Mouse (Mus musculus): ENCODE data around the gene Ppp1r12c. TPM values are rescaled to one million over a fixed set of nuclear protein-coding genes. Genes with fewer than 3 reads are reported as not detected.

The Ppp1r12c gene
- polyA plus RNA-seq, 1 experiment from 2014 or later, result 40.9 TPM

DNA sequence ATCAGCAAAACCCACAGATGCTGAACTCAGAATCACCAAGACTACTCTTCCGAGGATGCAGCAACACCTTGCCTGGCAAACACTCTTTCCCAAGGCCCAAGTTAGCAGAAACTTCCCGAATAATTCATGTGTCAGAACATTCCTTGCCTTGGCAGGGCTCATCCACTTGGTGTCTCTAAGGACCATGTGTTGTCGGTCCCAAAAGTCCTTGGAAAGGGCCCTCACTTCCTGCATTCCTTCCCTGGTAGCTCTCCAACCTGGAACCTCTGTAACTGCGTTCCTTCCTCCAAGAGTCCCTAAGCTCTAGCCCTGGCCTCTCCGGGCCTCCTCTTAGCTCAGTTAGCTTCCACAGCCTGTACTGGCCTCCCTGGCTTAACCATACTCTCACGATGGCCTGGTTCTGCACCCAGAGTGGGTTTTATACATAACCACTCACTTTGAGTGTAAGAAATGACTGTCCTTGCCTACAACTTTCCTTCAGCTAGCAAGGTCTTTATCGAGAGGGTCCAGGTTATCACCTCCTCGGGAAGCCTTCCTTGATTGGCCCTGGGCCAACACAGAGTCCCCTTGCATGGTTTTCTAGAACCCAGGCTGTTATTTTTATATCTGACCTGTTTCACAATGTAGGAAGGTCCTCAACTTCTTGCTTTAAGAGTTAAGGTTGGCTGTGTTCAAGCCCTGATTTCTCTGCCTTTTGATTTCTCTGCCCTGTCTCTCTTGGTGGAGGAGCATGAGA is 10.2 kb upstream of the Ppp1r12c start:
- Histone ChIP-seq H3K9ac (ENCODE audit: low read length) (no peak overlapping the region), H3K4me3 (ENCODE audit: low read depth, low read length) (no peak overlapping the region), H3K27me3 (ENCODE audit: control insufficient read depth, insufficient read depth, low read length) (no peaks in the 10 kb centered on the region), H3K36me3 (ENCODE audit: control insufficient read depth, insufficient read depth, low read length) (no peaks in the 10 kb centered on the region), H3K4me2 (ENCODE audit: low read depth, severe bottlenecking) (no peak overlapping the region), H3K9me3 (ENCODE audit: control insufficient read depth, low read length) (no peaks in the 10 kb centered on the region), H3K27ac (replicated peaks; ENCODE audit: low read depth, low read length) (no peak overlapping the region), H3K4me1 (ENCODE audit: control insufficient read depth, insufficient read depth, low read length) (peaks cover 2% of the 10 kb centered on the region; the same call in 1 of the 2 replicates)
- no peak for DNase-seq (ENCODE audit: low spot score)
- 81% methylated on average over 8 of the region's 8 CpGs for WGBS
- no peak for ATAC-seq (ENCODE audit: insufficient number of reproducible peaks, low FRiP score, low TSS enrichment, low read depth)

DNA sequence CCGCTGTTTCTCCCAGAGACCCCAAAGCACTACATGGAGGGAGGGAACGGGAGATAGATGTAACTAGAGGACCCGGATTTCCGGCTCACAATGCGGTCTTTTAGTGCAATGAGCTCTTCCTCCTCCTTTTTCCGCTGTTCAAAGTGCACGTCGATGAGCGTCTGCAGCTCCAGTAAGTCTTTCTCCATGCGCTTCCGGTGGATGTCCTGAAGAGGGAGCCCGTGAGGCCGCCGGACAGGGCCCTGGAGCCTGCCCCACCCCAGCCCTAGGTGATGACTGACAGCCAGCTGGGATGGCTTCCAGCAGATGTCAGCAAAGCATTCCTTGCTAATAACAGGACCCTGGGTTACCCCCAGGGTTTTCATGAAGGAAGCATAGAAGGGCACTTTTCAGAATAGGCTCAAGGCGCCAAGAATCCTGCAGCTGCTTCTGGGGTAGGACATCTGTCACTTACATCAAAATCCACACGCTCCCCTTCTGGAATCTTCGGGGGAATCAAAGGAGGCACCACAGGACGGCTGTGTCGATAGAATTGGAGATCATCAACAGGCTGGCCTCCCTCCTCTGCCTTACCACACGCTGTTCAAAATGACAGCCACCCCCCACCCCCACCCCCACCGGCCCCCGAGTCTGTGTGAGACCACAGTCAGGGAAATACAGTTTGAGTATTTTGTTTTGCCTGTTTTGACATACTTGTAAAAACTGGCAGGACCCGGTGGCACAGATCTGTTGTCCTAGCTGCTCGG is 8.6 kb upstream of the Ppp1r12c start:
- H3K4me1 ChIP-seq (ENCODE audit: control insufficient read depth, insufficient read depth, low read length), result no peaks in the 10 kb centered on the region
- DNase-seq (ENCODE audit: low spot score), result peak; percentile 83
- 19% methylated on average over 24 of the region's 24 CpGs for WGBS
- no peak overlapping the region for H3K4me3 ChIP-seq (ENCODE audit: low read depth, low read length)
- H3K27me3 ChIP-seq (ENCODE audit: control insufficient read depth, insufficient read depth, low read length), result no peaks in the 10 kb centered on the region
- H3K27ac ChIP-seq (replicated peaks; ENCODE audit: low read depth, low read length), result no peak overlapping the region
- no peaks in the 10 kb centered on the region for H3K9me3 ChIP-seq (ENCODE audit: control insufficient read depth, low read length)
- no peak overlapping the region for H3K4me2 ChIP-seq (ENCODE audit: low read depth, severe bottlenecking)
- no peaks in the 10 kb centered on the region for H3K36me3 ChIP-seq (ENCODE audit: control insufficient read depth, insufficient read depth, low read length)
- peak; percentile 46; the same call in 1 of the 2 replicates for ATAC-seq (ENCODE audit: insufficient number of reproducible peaks, low FRiP score, low TSS enrichment, low read depth)
- no peak overlapping the region for H3K9ac ChIP-seq (ENCODE audit: low read length)

DNA sequence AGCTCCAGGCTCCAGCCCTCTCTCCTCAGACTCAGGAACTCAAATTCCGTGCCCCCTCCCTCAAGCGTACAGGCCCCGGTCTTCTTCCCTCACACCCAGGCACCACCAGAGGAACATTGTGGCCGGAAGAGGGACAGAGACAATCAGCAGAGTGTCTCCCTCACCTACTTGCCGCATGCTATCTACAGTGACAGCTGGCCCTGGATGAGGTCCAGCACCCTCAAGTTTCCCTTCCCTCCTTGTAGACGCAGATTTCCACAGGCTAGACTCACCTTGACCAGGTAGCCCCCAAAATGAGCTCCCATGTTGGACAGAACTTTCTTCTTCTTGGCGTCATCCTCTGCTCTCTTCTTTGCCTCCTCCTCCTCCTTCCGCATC is 7.2 kb upstream of the Ppp1r12c start:
- H3K9me3 ChIP-seq (ENCODE audit: control insufficient read depth, low read length), result no peaks in the 10 kb centered on the region
- H3K27ac ChIP-seq (replicated peaks; ENCODE audit: low read depth, low read length), result no peak overlapping the region
- no peaks in the 10 kb centered on the region for H3K27me3 ChIP-seq (ENCODE audit: control insufficient read depth, insufficient read depth, low read length)
- ATAC-seq (ENCODE audit: insufficient number of reproducible peaks, low FRiP score, low TSS enrichment, low read depth) (no peak), DNase-seq (ENCODE audit: low spot score) (no peak)
- no peak overlapping the region for H3K9ac ChIP-seq (ENCODE audit: low read length)
- H3K4me1 ChIP-seq (ENCODE audit: control insufficient read depth, insufficient read depth, low read length), result no peaks in the 10 kb centered on the region
- 88% methylated on average over 8 of the region's 8 CpGs for WGBS
- H3K4me3 ChIP-seq (ENCODE audit: low read depth, low read length), result no peak overlapping the region
- H3K4me2 ChIP-seq (ENCODE audit: low read depth, severe bottlenecking), result no peak overlapping the region
- H3K36me3 ChIP-seq (ENCODE audit: control insufficient read depth, insufficient read depth, low read length), result no peaks in the 10 kb centered on the region

DNA sequence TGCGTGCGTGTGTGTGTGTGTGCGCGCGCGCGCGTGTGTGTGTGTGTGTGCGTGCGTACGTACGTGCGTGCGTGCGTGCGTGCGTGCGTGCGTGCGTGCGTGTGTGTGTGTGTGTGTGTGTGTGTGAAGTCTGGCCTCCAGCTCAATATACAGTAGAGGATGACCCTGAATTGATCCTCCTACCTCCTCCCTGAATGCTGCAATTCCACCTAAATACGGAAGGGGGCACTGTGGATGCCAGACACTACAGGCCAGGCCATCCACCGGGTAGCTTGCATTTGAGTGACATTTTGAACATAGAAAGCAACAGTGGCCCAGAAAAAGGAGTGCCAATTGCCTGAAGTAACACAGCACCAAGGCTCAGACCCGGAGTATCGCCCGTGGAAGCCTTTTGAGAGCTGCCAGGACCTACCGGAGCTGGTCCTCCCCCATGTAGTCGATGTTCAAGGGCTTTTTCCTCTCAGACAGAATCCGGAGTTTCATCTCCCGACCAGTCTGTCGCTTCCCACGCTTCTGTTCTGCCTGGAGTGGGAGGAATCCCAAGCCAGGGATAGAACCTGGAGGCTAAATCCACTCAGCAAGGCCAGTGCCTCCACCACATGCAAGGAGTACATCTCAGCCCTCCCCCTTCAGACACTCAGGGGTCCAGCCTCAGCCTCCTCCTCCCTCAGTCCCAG is 6.7 kb upstream of the Ppp1r12c start:
- no peak overlapping the region for H3K9ac ChIP-seq (ENCODE audit: low read length)
- H3K4me1 ChIP-seq (ENCODE audit: control insufficient read depth, insufficient read depth, low read length), result no peaks in the 10 kb centered on the region
- H3K27ac ChIP-seq (replicated peaks; ENCODE audit: low read depth, low read length), result no peak overlapping the region
- no peak overlapping the region for H3K4me2 ChIP-seq (ENCODE audit: low read depth, severe bottlenecking)
- no peak for DNase-seq (ENCODE audit: low spot score)
- WGBS, result 66% methylated on average over 24 of the region's 32 CpGs
- no peaks in the 10 kb centered on the region for H3K36me3 ChIP-seq (ENCODE audit: control insufficient read depth, insufficient read depth, low read length)
- H3K4me3 ChIP-seq (ENCODE audit: low read depth, low read length), result no peak overlapping the region
- H3K27me3 ChIP-seq (ENCODE audit: control insufficient read depth, insufficient read depth, low read length), result no peaks in the 10 kb centered on the region
- H3K9me3 ChIP-seq (ENCODE audit: control insufficient read depth, low read length), result no peaks in the 10 kb centered on the region
- no peak for ATAC-seq (ENCODE audit: insufficient number of reproducible peaks, low FRiP score, low TSS enrichment, low read depth)

DNA sequence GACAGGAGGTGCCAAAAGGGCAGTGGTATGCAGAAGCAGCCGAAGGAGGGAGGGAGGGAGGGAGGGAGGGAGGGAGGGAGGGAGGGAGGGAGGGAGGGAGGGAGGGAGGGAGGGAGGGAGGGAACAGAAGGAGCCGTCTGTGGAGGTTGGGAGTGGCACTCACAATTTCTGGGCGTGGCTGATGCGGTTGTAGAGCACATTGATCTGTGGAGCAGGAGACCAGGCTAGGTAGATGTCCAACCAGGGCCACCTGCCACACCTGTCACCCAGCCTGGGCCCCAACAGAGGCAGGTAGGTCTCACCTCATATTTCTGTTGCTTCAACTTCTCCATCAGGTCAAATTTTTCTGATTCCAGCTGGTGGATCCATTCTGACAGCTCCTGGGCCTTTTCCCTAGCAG is 5.7 kb upstream of the Ppp1r12c start:
- DNase-seq (ENCODE audit: low spot score) (no peak), ATAC-seq (ENCODE audit: insufficient number of reproducible peaks, low FRiP score, low TSS enrichment, low read depth) (no peak)
- WGBS, result 64% methylated on average over 3 of the region's 4 CpGs
- Histone ChIP-seq H3K27ac (replicated peaks; ENCODE audit: low read depth, low read length) (no peak overlapping the region), H3K4me2 (ENCODE audit: low read depth, severe bottlenecking) (no peak overlapping the region), H3K9ac (ENCODE audit: low read length) (no peak overlapping the region), H3K9me3 (ENCODE audit: control insufficient read depth, low read length) (no peaks in the 10 kb centered on the region), H3K27me3 (ENCODE audit: control insufficient read depth, insufficient read depth, low read length) (no peaks in the 10 kb centered on the region), H3K4me3 (ENCODE audit: low read depth, low read length) (no peak overlapping the region), H3K4me1 (ENCODE audit: control insufficient read depth, insufficient read depth, low read length) (no peaks in the 10 kb centered on the region), H3K36me3 (ENCODE audit: control insufficient read depth, insufficient read depth, low read length) (no peaks in the 10 kb centered on the region)

DNA sequence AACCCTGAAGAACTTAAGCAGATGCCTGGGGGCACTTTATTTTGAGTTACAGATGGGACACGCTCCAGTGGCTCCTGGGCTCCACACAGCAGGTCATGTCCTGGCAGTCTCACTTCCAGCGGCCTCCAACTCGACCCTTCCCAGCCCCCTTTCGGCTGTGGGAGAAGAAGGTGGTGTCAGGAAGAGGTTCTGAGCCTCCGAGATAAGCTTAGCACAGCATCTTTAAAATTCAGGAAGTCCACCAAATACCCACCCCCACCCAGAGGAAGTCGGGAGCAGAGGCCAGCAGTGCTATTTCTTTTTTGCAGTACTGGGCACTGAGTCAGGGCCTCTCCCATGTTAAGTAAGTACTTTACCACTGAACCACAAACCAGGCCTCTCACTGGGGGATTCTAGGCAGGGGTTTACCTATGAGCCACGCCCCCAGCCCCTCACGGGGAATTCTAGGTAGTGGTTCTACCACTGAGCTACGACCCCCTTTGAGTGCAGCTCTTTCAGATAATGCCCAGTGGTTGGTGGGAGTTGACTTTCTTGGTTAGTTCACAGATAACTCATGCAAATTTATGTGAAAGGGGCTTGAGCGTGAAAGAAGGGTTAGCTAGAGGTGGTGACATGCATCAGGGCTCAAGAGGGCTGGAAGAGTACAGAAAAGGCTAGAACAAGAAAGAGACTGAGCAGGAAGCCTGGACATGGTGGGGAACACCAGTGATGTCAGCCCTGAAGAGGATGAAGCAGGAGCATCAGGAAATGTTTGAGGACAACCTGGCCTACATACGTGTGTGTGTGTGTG is 3.4 kb upstream of the Ppp1r12c start:
- ATAC-seq (ENCODE audit: insufficient number of reproducible peaks, low FRiP score, low TSS enrichment, low read depth) (no peak), DNase-seq (ENCODE audit: low spot score) (no peak)
- H3K27me3 ChIP-seq (ENCODE audit: control insufficient read depth, insufficient read depth, low read length), result no peaks in the 10 kb centered on the region
- H3K4me2 ChIP-seq (ENCODE audit: low read depth, severe bottlenecking), result no peak overlapping the region
- no peaks in the 10 kb centered on the region for H3K9me3 ChIP-seq (ENCODE audit: control insufficient read depth, low read length)
- no peak overlapping the region for H3K27ac ChIP-seq (replicated peaks; ENCODE audit: low read depth, low read length)
- no peaks in the 10 kb centered on the region for H3K36me3 ChIP-seq (ENCODE audit: control insufficient read depth, insufficient read depth, low read length)
- no peak overlapping the region for H3K9ac ChIP-seq (ENCODE audit: low read length)
- peaks cover 4% of the 10 kb centered on the region; the same call in 1 of the 2 replicates for H3K4me1 ChIP-seq (ENCODE audit: control insufficient read depth, insufficient read depth, low read length)
- WGBS, result 62% methylated on average over 11 of the region's 11 CpGs
- H3K4me3 ChIP-seq (ENCODE audit: low read depth, low read length), result no peak overlapping the region

DNA sequence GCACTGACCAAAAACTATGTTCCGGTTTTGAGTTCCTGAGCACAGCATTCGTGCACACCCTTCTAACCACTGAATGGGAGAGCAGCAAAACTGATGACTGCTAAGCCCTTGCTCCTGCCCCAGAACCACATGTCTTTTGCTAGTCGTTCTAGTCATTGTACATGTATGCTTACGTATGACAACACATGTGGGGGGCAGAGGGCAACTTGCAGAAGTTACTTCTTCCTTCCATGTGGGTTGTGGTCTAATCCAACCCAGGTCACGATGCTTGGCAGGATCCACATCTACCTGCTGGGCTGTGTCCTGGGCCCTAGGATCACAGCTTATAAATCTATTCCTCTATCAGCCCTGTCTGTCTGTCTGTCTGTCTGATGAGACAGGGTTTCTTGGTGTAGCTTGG is 2.4 kb upstream of the Ppp1r12c start:
- no peaks in the 10 kb centered on the region for H3K36me3 ChIP-seq (ENCODE audit: control insufficient read depth, insufficient read depth, low read length)
- 84% methylated on average over 5 of the region's 5 CpGs for WGBS
- no peak for DNase-seq (ENCODE audit: low spot score)
- H3K27me3 ChIP-seq (ENCODE audit: control insufficient read depth, insufficient read depth, low read length), result no peaks in the 10 kb centered on the region
- H3K9ac ChIP-seq (ENCODE audit: low read length), result no peak overlapping the region
- ATAC-seq (ENCODE audit: insufficient number of reproducible peaks, low FRiP score, low TSS enrichment, low read depth), result no peak
- H3K4me2 ChIP-seq (ENCODE audit: low read depth, severe bottlenecking), result no peak overlapping the region
- H3K4me3 ChIP-seq (ENCODE audit: low read depth, low read length), result no peak overlapping the region
- H3K27ac ChIP-seq (replicated peaks; ENCODE audit: low read depth, low read length), result no peak overlapping the region
- H3K9me3 ChIP-seq (ENCODE audit: control insufficient read depth, low read length), result no peaks in the 10 kb centered on the region
- peaks cover 11% of the 10 kb centered on the region; the same call in 1 of the 2 replicates for H3K4me1 ChIP-seq (ENCODE audit: control insufficient read depth, insufficient read depth, low read length)

DNA sequence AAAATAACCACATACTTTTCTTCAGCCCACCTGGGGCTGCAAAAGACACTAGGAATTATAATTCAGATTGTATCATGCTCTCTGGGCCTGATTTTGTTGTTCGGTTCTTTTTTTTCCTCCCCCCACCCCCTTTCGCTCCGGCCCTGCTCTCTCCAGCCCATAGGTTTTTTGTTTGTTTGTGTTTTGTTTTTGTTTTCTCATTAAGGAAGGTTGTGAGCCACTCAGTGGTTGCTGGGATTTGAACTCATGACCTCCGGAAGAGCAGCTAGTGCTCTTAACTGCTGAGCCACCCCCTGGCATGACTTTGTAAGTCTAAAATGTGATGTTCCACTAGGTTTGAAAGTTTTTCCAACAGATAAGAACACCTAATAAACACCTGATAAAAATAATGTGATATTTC is 1.6 kb upstream of the Ppp1r12c start:
- Histone ChIP-seq H3K4me1 (ENCODE audit: control insufficient read depth, insufficient read depth, low read length) (peaks cover 12% of the 10 kb centered on the region; the same call in 1 of the 2 replicates), H3K9me3 (ENCODE audit: control insufficient read depth, low read length) (no peaks in the 10 kb centered on the region), H3K27ac (replicated peaks; ENCODE audit: low read depth, low read length) (no peak overlapping the region), H3K27me3 (ENCODE audit: control insufficient read depth, insufficient read depth, low read length) (no peaks in the 10 kb centered on the region), H3K4me3 (ENCODE audit: low read depth, low read length) (no peak overlapping the region), H3K36me3 (ENCODE audit: control insufficient read depth, insufficient read depth, low read length) (no peaks in the 10 kb centered on the region), H3K4me2 (ENCODE audit: low read depth, severe bottlenecking) (no peak overlapping the region), H3K9ac (ENCODE audit: low read length) (no peak overlapping the region)
- WGBS, result 83% methylated on average over 4 of the region's 4 CpGs
- DNase-seq (ENCODE audit: low spot score) (no peak), ATAC-seq (ENCODE audit: insufficient number of reproducible peaks, low FRiP score, low TSS enrichment, low read depth) (no peak)
